Mouse (Mus musculus): ENCODE measurements around the gene Col24a1.

GRCm38 (mm10) chr3:145457039-145457438 lies 164.8 kb downstream of the Col24a1 start:
- TF ChIP-seq CTCF (IDR thresholded peaks at IDR 0.05; ENCODE audit: extremely low read depth, insufficient read depth, insufficient read length, insufficient replicate concordance) = no peak
- no peak for TF ChIP-seq POLR2A (IDR thresholded peaks at IDR 0.05; ENCODE audit: low read depth, low read length)

Data from spleen, adult 2 months (tissue).